Mouse (Mus musculus) limb, embryonic 11.5 days (tissue): ENCODE data around the gene Ppp3r1. TPM values are rescaled to one million over a fixed set of nuclear protein-coding genes. Genes with fewer than 3 reads are reported as not detected.

Experiments
- ATAC-seq: fragments of 200-750 bp; cut with Nextera tagmentation; 2 replicates; pipeline ENCODE4 v1.8.0; 2017; ENCODE audit warnings: low read depth; ENCODE audit not compliant: insufficient number of reproducible peaks, low FRiP score, low TSS enrichment
- DNase-seq: peaks from one replicate; pipeline ENCODE4 v3.0.0-alpha.2; 2015; ENCODE audit warnings: low spot score
- H3K27ac ChIP-seq: fragments of 300-500 bp; sonication (generic); replicated peaks from 2 replicates; pipeline ENCODE4 v1.5.1; 2014; ENCODE audit warnings: low read depth, mild to moderate bottlenecking, low read length
- H3K27me3 ChIP-seq: fragments of 300-500 bp; sonication (generic); 2 replicates; pipeline ENCODE4 v1.6.1; 2014; ENCODE audit warnings: mild to moderate bottlenecking, low read length, mixed read lengths; ENCODE audit not compliant: control insufficient read depth, insufficient read depth
- H3K36me3 ChIP-seq: fragments of 300-500 bp; sonication (generic); 2 replicates; pipeline ENCODE4 v1.6.1; 2014; ENCODE audit warnings: mild to moderate bottlenecking, low read length, moderate library complexity, mixed read lengths; ENCODE audit not compliant: control insufficient read depth, insufficient read depth
- H3K4me1 ChIP-seq: fragments of 300-500 bp; sonication (generic); 2 replicates; pipeline ENCODE4 v1.6.1; 2014; ENCODE audit warnings: low read length, mixed read lengths; ENCODE audit not compliant: control insufficient read depth, insufficient read depth
- H3K4me2 ChIP-seq: fragments of 300-500 bp; sonication (generic); 2 replicates; pipeline ENCODE4 v1.6.1; 2014; ENCODE audit warnings: low read depth, mild to moderate bottlenecking, moderate library complexity; ENCODE audit not compliant: severe bottlenecking
- H3K4me3 ChIP-seq: fragments of 300-500 bp; sonication (generic); 2 replicates; pipeline ENCODE4 v1.5.1; 2014; ENCODE audit warnings: low read depth, low read length
- H3K9ac ChIP-seq: fragments of 300-500 bp; sonication (generic); 2 replicates; pipeline ENCODE4 v1.6.1; 2014; ENCODE audit warnings: mild to moderate bottlenecking, low read length
- H3K9me3 ChIP-seq: fragments of 300-500 bp; sonication (generic); 2 replicates; pipeline ENCODE4 v1.6.1; 2016; ENCODE audit warnings: low read length; ENCODE audit not compliant: control insufficient read depth
- WGBS: fragments of 180-500 bp; shearing (Covaris S2); extraction: QIAGEN DNeasy Blood & Tissue Kit; methylation state at CpG from one replicate; pipeline ENCODE4 v1.1.7; 2014; 5-methylcytosine and 5-hydroxymethylcytosine counted together
- polyA plus RNA-seq: library from polyadenylated mRNA; unstranded; fragments of >200 nt; fragmentation: Nextera tagmentation; extraction: Ambion mirVana; gene quantifications from 2 replicates; pipeline ENCODE4 v1.2.1, GENCODE M21; 2014

Ppp3r1 gene
- polyA plus RNA-seq, 1 experiment from 2014 or later = 81.7 TPM

DNA sequence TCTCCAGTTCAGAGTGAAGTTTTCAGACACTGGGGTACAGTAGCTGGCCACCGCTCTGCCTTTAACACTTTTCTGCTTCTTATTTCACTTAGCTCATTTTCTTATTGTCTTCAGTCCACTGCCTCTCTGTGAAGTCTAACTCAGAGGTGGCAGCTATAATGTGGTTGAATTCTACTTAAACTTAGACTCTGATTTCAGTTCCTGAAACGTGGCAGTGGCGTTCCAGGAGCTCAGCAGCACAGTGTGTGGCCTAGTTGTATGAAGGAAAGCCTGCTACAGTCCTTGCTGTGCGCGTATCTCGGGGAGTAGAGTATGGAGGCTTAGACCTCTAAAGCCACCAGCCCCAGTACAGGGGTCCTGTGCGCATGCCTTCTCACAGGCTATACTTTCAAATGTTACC lies 7.6 kb downstream of the Ppp3r1 start:
- no peak overlapping the region for H3K4me3 ChIP-seq
- no peak overlapping the region for H3K4me2 ChIP-seq
- H3K9ac ChIP-seq = no peak overlapping the region
- no peak overlapping the region for H3K27ac ChIP-seq
- DNase-seq (no peak), ATAC-seq (no peak)
- WGBS = 91% methylated on average over 7 of the region's 7 CpGs
- H3K36me3 ChIP-seq = no peaks in the 10 kb centered on the region
- H3K9me3 ChIP-seq = no peaks in the 10 kb centered on the region
- H3K4me1 ChIP-seq = no peaks in the 10 kb centered on the region
- H3K27me3 ChIP-seq = no peaks in the 10 kb centered on the region

DNA sequence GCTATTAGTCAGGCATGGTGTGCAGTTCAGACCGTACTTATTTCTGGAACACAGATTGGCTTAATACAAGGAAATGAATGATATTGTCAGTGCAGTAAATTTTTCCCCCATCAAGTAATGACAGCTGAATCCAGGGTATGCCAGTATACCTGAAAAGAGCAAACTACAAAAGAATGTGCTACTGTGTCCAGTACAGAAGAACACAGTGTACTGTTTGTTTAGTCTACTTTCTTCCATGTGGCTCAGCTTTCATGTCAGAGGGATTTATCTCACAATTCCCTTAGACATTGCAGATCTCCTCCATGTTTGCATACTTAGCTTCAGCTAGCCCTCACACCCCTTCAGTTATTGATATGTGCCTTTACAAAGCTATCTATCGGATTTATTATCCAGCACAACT lies 10.2 kb downstream of the Ppp3r1 start:
- Histone ChIP-seq H3K9me3 (no peaks in the 10 kb centered on the region), H3K27me3 (no peaks in the 10 kb centered on the region), H3K4me1 (no peaks in the 10 kb centered on the region), H3K4me3 (no peak overlapping the region), H3K9ac (no peak overlapping the region), H3K27ac (no peak overlapping the region), H3K4me2 (no peak overlapping the region), H3K36me3 (no peaks in the 10 kb centered on the region)
- DNase-seq = no peak
- 87% methylated on average over 2 of the region's 2 CpGs for WGBS
- ATAC-seq = no peak

DNA sequence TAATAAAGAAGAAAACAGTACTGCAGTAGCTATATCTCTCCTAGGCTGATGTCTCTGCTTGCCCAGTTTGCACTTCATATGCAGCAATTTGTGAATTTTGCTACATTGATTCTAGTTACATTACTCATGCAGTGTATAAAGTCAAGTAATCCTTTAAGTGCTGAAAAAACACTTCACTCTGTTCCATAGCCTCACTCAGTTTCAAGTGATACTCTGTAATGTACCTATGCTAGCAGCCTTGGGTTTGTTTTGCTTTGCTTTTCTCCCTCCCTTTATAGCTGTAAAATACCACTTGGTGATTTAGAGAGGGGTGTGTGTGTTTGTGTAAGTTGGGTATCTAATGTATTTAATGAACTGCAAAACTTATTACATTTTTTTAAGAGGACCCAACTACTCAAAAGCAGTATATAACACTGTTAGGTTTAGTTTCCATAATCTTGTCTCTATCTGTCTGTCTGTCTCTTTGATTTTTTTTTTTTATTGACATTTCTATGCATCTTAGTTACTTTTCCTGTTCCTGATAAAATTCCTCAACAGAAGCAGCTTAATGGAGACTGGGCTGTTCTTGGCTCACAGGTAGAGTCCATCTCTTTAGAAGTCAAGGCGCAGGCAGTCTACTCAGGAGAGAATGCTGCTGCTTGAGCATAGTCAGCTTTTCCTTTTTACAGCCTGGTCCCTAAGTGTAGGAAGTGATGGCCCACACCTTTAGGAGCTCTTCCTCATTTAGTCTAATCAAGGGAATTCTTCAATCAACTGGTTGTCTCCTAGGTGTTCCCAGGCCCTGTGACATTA lies 12.1 kb downstream of the Ppp3r1 start:
- Histone ChIP-seq H3K9me3 (no peaks in the 10 kb centered on the region), H3K9ac (no peak overlapping the region), H3K4me2 (no peak overlapping the region), H3K4me3 (no peak overlapping the region), H3K4me1 (no peaks in the 10 kb centered on the region), H3K36me3 (no peaks in the 10 kb centered on the region), H3K27ac (no peak overlapping the region), H3K27me3 (no peaks in the 10 kb centered on the region)
- DNase-seq (no peak), ATAC-seq (no peak)
- WGBS = 97% methylated on average over 1 of the region's 1 CpGs

DNA sequence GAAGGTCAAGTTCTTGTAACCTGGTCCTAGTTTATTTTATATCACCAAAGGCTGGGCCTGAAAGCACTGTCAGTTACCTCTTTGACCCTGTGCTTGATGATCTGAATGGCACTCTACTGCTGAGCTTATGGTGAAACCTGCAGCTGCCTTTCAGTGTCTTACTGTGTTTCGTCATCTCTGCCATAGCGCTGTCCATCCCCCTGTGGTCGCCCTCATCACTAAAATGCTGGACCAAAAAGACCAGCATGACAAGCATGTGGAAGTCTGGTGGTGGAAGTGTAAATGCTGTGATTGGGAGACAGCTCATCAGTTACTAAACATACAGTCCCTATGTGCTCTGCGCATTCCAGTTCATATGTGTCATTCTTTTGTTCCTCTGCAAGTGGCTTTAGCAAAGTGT lies 13.2 kb downstream of the Ppp3r1 start:
- H3K4me1 ChIP-seq = no peaks in the 10 kb centered on the region
- DNase-seq (no peak), ATAC-seq (no peak)
- no peak overlapping the region for H3K9ac ChIP-seq
- H3K4me2 ChIP-seq = no peak overlapping the region
- no peaks in the 10 kb centered on the region for H3K27me3 ChIP-seq
- no peaks in the 10 kb centered on the region for H3K9me3 ChIP-seq
- no peak overlapping the region for H3K4me3 ChIP-seq
- H3K27ac ChIP-seq = no peak overlapping the region
- WGBS = over 99% methylated on average over 4 of the region's 4 CpGs
- H3K36me3 ChIP-seq = no peaks in the 10 kb centered on the region

DNA sequence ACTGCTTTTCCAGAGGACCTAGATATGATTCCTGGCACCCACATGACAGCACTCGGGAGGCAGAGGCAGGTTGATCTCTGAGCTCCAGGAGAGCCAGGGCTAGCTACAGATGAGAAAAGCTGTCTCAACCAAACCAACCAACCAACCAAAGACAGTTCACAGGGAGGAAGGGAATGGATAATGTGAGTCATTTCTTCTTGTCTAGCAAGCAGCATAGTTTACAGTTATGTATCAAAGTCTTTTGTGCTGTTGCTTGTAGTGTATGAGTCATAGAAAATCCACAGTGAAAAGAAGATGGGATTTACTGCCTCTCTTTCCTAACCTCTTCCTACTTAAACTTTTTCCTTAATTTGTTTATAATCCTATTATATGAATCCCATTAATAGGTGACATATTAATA lies 17.6 kb downstream of the Ppp3r1 start:
- ATAC-seq (no peak), DNase-seq (no peak)
- H3K27ac ChIP-seq = no peak overlapping the region
- H3K9me3 ChIP-seq = no peaks in the 10 kb centered on the region
- no peak overlapping the region for H3K4me3 ChIP-seq
- no peak overlapping the region for H3K4me2 ChIP-seq
- H3K4me1 ChIP-seq = no peaks in the 10 kb centered on the region
- H3K36me3 ChIP-seq = no peaks in the 10 kb centered on the region
- no peaks in the 10 kb centered on the region for H3K27me3 ChIP-seq
- WGBS = 93% methylated on average over 1 of the region's 1 CpGs
- H3K9ac ChIP-seq = no peak overlapping the region

DNA sequence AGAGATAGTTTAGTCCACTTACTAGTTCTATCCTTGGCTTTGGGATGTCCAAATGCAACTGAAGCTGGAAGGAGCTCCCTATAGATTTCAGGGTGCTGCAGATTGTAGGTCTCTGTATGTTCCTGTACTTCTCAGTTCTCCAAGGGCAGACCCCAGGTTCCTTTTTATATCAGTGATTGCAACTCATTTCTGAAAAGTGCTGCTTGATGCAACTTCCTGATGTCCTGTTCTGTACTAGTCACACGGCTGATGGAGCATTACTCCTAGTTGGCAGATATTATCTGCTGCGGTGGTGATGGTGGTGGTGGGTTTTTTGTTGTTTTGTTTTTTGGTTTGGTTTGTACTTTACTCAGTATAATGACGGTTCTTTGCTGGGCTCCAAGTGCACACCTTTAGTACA lies 21.7 kb downstream of the Ppp3r1 start:
- Histone ChIP-seq H3K27ac (no peak overlapping the region), H3K9me3 (no peaks in the 10 kb centered on the region), H3K4me2 (no peak overlapping the region), H3K4me3 (no peak overlapping the region), H3K36me3 (no peaks in the 10 kb centered on the region), H3K9ac (no peak overlapping the region), H3K27me3 (no peaks in the 10 kb centered on the region), H3K4me1 (no peaks in the 10 kb centered on the region)
- 92% methylated on average over 3 of the region's 3 CpGs for WGBS
- ATAC-seq (no peak), DNase-seq (no peak)

DNA sequence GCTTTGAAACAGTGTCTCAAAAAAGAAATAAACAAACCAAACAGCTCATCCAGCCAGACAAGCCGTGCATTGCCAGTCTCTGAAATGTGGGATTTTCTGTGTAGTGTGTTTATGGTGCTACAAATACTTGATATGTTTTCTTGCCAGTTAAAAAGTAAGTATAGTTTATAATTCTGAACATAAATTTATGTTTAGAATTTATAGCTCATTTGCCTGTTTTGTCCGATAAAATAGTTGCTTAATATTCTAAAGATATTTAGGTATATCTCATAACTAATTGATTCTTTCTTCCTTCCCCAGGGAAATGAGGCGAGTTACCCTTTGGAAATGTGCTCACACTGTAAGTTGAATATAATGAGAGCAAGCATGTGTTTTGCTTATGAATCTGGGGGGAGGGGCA lies 22.7 kb downstream of the Ppp3r1 start, which contains the start of gene Wdr92:
TSS of gene Wdr92 (plus strand) at position 301 of the 400 bp plus-strand sequence.
- no peak for ATAC-seq
- H3K27ac ChIP-seq = no peak within 1 kb of the TSS
- H3K4me2 ChIP-seq = no peak within 1 kb of the TSS
- DNase-seq = no peak
- no peaks in the 10 kb centered on the region for H3K27me3 ChIP-seq
- no peaks in the 10 kb centered on the region for H3K36me3 ChIP-seq
- H3K9ac ChIP-seq = no peak within 1 kb of the TSS
- H3K4me1 ChIP-seq = no peaks in the 10 kb centered on the region
- 93% methylated on average over 3 of the region's 3 CpGs for WGBS
- H3K4me3 ChIP-seq = no peak within 1 kb of the TSS
- H3K9me3 ChIP-seq = no peaks in the 10 kb centered on the region

DNA sequence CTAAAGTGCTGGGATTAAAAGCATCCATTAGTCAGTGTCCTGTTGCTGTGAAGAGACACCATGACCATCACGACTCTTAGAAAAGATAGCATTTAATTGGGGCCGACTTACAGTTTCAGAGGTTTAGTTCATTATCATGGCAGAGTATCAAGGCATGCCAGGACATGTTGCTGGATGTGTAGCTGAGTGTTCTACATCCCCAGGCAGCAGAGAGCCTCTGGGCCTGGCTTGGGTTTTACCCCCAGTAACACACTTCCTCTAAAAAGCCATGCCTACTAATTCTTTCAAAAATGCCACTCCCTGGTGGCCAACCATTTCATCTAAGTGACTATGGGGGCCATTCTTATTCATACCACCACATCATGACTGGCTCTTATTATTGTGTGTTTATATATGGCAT lies 24.1 kb downstream of the Ppp3r1 start:
- no peak for DNase-seq
- Histone ChIP-seq H3K4me3 (no peak overlapping the region), H3K4me2 (no peak overlapping the region), H3K9ac (no peak overlapping the region), H3K36me3 (no peaks in the 10 kb centered on the region), H3K9me3 (no peaks in the 10 kb centered on the region), H3K27ac (no peak overlapping the region), H3K27me3 (no peaks in the 10 kb centered on the region), H3K4me1 (no peaks in the 10 kb centered on the region)
- ATAC-seq = no peak
- WGBS = 92% methylated on average over 2 of the region's 2 CpGs

DNA sequence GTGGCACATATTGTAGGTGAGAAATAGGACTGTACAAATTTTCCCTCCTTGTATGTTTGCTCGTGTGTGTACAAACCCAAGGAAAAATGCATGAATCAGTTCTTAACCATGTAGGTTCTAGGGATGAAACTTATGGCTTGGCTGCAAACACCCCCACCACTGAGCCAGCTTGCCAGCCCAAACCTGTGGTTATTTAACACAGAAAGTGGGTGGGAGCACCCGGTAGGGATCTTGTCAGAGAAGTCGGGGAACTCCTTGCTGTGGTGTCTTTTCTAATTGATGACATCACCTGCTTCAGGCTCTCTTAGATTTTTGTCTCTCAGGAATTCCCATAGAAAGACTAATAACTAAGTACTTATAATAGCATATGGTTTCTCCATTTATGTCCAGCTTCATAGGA lies 28.6 kb downstream of the Ppp3r1 start:
- no peak overlapping the region for H3K4me3 ChIP-seq
- no peak overlapping the region for H3K27ac ChIP-seq
- no peak overlapping the region for H3K9ac ChIP-seq
- 86% methylated on average over 3 of the region's 3 CpGs for WGBS
- DNase-seq (no peak), ATAC-seq (no peak)
- no peaks in the 10 kb centered on the region for H3K27me3 ChIP-seq
- no peaks in the 10 kb centered on the region for H3K36me3 ChIP-seq
- H3K4me1 ChIP-seq = no peaks in the 10 kb centered on the region
- H3K4me2 ChIP-seq = no peak overlapping the region
- no peaks in the 10 kb centered on the region for H3K9me3 ChIP-seq
